Mouse (Mus musculus) ES-E14 (cell line): Measurements from ENCODE around the gene Foxp1.

Source experiments
- CHD2 ChIP-seq: IDR thresholded peaks from 2 replicates; pipeline ENCODE4 v1.6.1; 2014; ENCODE audit warnings: mild to moderate bottlenecking, low read depth, low read length, inconsistent platforms
- MAFK ChIP-seq: IDR thresholded peaks from 2 replicates; pipeline ENCODE4 v1.6.1; 2014; ENCODE audit warnings: mild to moderate bottlenecking, low read depth, low read length, inconsistent platforms; ENCODE audit not compliant: insufficient read depth
- ZC3H11A ChIP-seq: IDR thresholded peaks from 2 replicates; pipeline ENCODE4 v1.6.1; 2012; ENCODE audit warnings: low read depth, mild to moderate bottlenecking, inconsistent platforms, low read length, borderline replicate concordance
- ZNF384 ChIP-seq: IDR thresholded peaks from 2 replicates; pipeline ENCODE4 v1.6.1; 2012; ENCODE audit warnings: low read depth, low read length, inconsistent platforms

DNA sequence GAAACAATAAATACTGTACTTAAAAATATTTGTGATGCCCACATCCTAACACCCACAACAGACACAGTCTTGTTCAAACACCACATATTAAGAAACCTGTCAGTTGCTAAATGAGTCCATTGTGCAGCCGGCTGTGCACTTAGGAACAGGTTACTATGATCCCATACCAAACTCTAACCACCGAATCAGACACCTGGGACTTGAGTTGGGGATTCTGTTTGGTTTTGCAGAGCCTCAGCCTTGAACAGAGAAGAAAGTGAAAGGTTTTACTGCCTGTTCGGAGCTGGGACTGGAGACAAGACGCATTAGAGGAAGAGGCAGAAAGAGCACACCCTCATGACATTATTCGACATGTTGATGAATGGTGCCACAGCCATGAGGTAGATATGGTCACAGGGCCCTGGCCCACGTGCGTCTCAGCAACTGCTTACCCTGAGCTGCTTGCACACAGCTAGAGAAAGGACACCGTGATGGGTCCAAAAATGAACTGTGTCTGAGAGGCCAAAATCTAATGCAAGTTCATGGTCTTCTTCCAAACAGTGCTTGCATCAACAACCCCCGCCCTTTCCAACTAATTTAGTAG, 491.1 kb downstream of the Foxp1 start:
- TF ChIP-seq CHD2 (no peak), MAFK (no peak), ZNF384 (no peak), ZC3H11A (no peak)
